Mouse (Mus musculus) forebrain, embryonic 15.5 days (tissue): ENCODE measurements at regions not wholly inside any gene's neighbourhood (a gene's known extent, or its start where the extent isn't known, plus 50 kb on each side); places are given as distances from the start of the nearest gene placed in this dataset.

Experiments used
- ATAC-seq: fragments of 200-750 bp; cut with Nextera tagmentation; replicated peaks from 2 replicates; pipeline ENCODE4 v1.8.0; 2017; ENCODE audit warnings: mild to moderate bottlenecking, moderate TSS enrichment, moderate library complexity
- H3K27ac ChIP-seq: fragments of 300-500 bp; sonication (generic); replicated peaks from 2 replicates; pipeline ENCODE4 v1.5.1; 2015; ENCODE audit warnings: mild to moderate bottlenecking, inconsistent platforms
- H3K27me3 ChIP-seq: fragments of 300-500 bp; sonication (generic); 2 replicates; pipeline ENCODE4 v1.6.1; 2015; ENCODE audit warnings: inconsistent platforms
- H3K36me3 ChIP-seq: fragments of 300-500 bp; sonication (generic); 2 replicates; pipeline ENCODE4 v1.6.1; 2015; ENCODE audit warnings: mild to moderate bottlenecking, inconsistent platforms
- H3K4me1 ChIP-seq: fragments of 300-500 bp; sonication (generic); 2 replicates; pipeline ENCODE4 v1.6.1; 2015; ENCODE audit warnings: inconsistent platforms
- H3K4me2 ChIP-seq: fragments of 300-500 bp; sonication (generic); replicated peaks from 2 replicates; pipeline ENCODE4 v1.6.1; 2015; ENCODE audit warnings: mild to moderate bottlenecking, inconsistent platforms
- H3K4me3 ChIP-seq: fragments of 300-500 bp; sonication (generic); 2 replicates; pipeline ENCODE4 v1.5.1; 2015; ENCODE audit warnings: mild to moderate bottlenecking, inconsistent platforms
- H3K9ac ChIP-seq: fragments of 300-500 bp; sonication (generic); replicated peaks from 2 replicates; pipeline ENCODE4 v1.6.1; 2015; ENCODE audit warnings: mild to moderate bottlenecking, inconsistent platforms
- H3K9me3 ChIP-seq: fragments of 300-500 bp; sonication (generic); 2 replicates; pipeline ENCODE4 v1.6.1; 2016; ENCODE audit warnings: inconsistent platforms
- WGBS: fragments of 180-500 bp; shearing (Covaris S2); methylation state at CpG from one replicate; pipeline ENCODE4 v1.1.7; 2015; ENCODE audit warnings: mixed read lengths; 5-methylcytosine and 5-hydroxymethylcytosine counted together

DNA sequence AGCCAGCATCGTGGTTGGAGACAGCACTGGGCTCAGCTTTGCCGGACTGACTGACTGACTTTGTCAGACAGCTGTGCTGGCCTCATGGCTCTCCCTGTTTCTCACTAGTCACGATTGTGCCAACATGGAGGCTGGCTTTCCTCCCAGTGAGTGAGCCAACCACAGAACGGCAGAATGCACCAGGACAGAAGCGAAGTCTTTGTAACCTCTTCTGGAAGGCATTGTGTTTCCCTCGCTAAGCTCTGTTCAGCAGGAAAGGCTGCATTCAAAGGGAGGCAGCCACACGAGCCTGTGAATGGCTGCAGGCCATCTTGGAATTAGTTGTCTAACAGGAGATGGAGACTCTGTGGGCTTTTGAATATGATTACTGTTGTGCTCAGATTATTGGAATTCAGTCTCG, 178.3 kb downstream of the Gpat3 start:
- no peak overlapping the region for H3K4me3 ChIP-seq
- no peaks in the 10 kb centered on the region for H3K27me3 ChIP-seq
- peak; percentile 61 for ATAC-seq
- H3K27ac ChIP-seq, result no peak overlapping the region
- H3K36me3 ChIP-seq, result no peaks in the 10 kb centered on the region
- H3K4me2 ChIP-seq, result peak overlapping the region; percentile 17; the same call in 1 of the 2 replicates
- no peaks in the 10 kb centered on the region for H3K9me3 ChIP-seq
- H3K4me1 ChIP-seq, result peaks cover 8% of the 10 kb centered on the region
- 12% methylated on average over 8 of the region's 8 CpGs for WGBS
- H3K9ac ChIP-seq, result no peak overlapping the region

- peak; percentile 81 for ATAC-seq
- Histone ChIP-seq H3K9ac (no peak overlapping the region), H3K36me3 (no peaks in the 10 kb centered on the region), H3K4me3 (no peak overlapping the region), H3K9me3 (no peaks in the 10 kb centered on the region), H3K27ac (no peak overlapping the region), H3K27me3 (no peaks in the 10 kb centered on the region), H3K4me2 (no peak overlapping the region), H3K4me1 (peaks cover 8% of the 10 kb centered on the region)
- WGBS, result 7% methylated on average over 11 of the region's 11 CpGs
These were observed 175.3 kb downstream of the Gpat3 start for GRCm38 (mm10) chr5:101020784-101021183.

DNA sequence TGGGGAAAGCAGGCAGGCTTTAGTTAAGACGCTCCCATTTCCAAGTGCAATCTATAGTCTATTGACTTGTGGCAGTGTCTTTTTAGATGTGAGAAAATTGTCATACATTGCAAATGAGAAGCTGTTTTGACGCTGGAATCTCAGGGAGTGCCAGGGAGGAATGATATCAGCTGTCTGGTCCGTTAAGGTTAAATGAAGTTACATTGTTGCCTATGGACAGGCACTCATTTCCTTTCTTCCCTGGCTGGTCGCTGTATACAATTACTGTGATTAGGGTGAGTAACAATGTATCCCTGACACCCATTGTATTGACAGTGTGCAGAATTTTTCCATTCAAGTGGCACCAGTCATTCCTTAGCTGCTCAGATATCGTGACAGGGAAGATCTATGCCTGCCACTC, 168.3 kb downstream of the Gpat3 start:
- Histone ChIP-seq H3K4me1 (no peaks in the 10 kb centered on the region), H3K27me3 (no peaks in the 10 kb centered on the region), H3K36me3 (no peaks in the 10 kb centered on the region), H3K9ac (no peak overlapping the region), H3K27ac (no peak overlapping the region), H3K4me2 (no peak overlapping the region), H3K9me3 (no peaks in the 10 kb centered on the region), H3K4me3 (no peak overlapping the region)
- 61% methylated on average over 5 of the region's 5 CpGs for WGBS
- ATAC-seq, result no peak

DNA sequence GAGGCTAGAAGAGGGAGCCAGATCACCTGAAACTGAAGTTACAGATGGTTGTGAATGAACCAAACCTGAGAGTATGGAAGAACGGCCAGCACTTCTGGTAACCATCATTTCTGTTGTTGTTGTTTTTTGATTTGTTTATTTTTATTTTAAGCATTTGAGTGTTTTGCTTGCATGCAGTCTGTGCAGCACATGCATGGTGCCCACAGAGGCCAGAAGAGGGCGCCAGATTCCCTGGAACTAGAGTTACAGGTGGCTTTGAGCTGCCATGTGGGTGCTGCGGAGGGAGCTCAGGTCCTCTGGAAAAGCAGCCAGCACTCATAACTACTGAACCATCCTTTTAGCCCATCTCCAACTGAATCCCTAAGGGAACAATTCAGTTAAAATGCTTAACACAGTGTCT, 159.7 kb downstream of the Gpat3 start:
- Histone ChIP-seq H3K27me3 (no peaks in the 10 kb centered on the region), H3K4me3 (no peak overlapping the region), H3K4me2 (no peak overlapping the region), H3K36me3 (no peaks in the 10 kb centered on the region), H3K9ac (no peak overlapping the region), H3K9me3 (no peaks in the 10 kb centered on the region), H3K4me1 (no peaks in the 10 kb centered on the region), H3K27ac (no peak overlapping the region)
- 71% methylated on average over 3 of the region's 3 CpGs for WGBS
- ATAC-seq, result no peak

- no peak overlapping the region for H3K4me2 ChIP-seq
- no peaks in the 10 kb centered on the region for H3K27me3 ChIP-seq
- H3K9ac ChIP-seq, result no peak overlapping the region
- no peak overlapping the region for H3K27ac ChIP-seq
- H3K36me3 ChIP-seq, result no peaks in the 10 kb centered on the region
- H3K9me3 ChIP-seq, result no peaks in the 10 kb centered on the region
- no peak for ATAC-seq
- no peaks in the 10 kb centered on the region for H3K4me1 ChIP-seq
- 91% methylated on average over 6 of the region's 6 CpGs for WGBS
- H3K4me3 ChIP-seq, result no peak overlapping the region
These were observed 154.9 kb downstream of the Gpat3 start for GRCm38 (mm10) chr5:101000436-101000835.

- Histone ChIP-seq H3K4me2 (no peak overlapping the region), H3K27ac (no peak overlapping the region), H3K27me3 (no peaks in the 10 kb centered on the region), H3K9me3 (no peaks in the 10 kb centered on the region), H3K36me3 (no peaks in the 10 kb centered on the region), H3K9ac (no peak overlapping the region), H3K4me3 (no peak overlapping the region), H3K4me1 (no peaks in the 10 kb centered on the region)
- WGBS, result 85% methylated on average over 2 of the region's 2 CpGs
- ATAC-seq, result no peak
These were observed 146.9 kb downstream of the Gpat3 start for GRCm38 (mm10) chr5:100992365-100992764.

DNA sequence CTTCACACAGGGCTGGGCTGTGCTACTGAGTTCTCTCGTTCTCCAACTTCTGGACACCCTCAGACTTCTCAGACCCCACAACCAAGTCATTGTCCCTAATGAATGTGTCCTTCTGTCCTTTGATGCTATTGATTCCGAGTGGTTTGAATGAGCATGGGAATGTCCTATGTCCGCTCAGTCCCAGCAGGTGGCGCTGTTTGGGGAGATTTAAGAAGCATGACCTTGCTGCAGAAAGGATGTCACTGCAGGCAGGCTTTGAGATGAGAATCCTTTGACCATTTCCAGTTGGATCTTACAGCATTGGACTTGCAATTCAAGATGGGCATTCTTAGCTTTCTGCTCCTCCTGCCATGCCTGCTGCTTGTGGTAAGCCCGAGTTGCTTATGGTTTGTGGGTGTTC, 146.1 kb downstream of the Gpat3 start:
- no peaks in the 10 kb centered on the region for H3K9me3 ChIP-seq
- H3K4me1 ChIP-seq, result no peaks in the 10 kb centered on the region
- no peaks in the 10 kb centered on the region for H3K27me3 ChIP-seq
- H3K4me2 ChIP-seq, result no peak overlapping the region
- no peaks in the 10 kb centered on the region for H3K36me3 ChIP-seq
- H3K27ac ChIP-seq, result no peak overlapping the region
- no peak overlapping the region for H3K9ac ChIP-seq
- no peak overlapping the region for H3K4me3 ChIP-seq
- ATAC-seq, result no peak
- 20% methylated on average over 5 of the region's 5 CpGs for WGBS

DNA sequence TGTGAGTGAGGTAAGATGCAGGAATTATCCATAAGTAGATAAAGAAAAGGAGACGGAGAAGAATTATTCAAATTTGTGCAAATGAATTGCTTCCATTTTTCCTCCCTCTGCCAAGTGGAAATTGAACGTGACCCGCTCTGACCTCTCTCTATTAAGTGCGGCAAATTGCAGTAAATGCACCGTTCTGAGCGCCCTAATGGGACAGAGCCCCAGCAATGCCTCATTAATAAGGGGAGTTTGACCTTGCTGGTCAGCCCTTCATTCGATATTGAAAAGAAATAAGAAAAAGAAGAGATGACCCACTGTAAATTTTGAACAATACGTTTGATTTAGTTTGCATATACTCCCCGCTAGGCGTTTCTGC, 137.0 kb downstream of the Gpat3 start:
- Histone ChIP-seq H3K9ac (no peak overlapping the region), H3K27ac (no peak overlapping the region), H3K4me2 (no peak overlapping the region), H3K27me3 (no peaks in the 10 kb centered on the region), H3K36me3 (no peaks in the 10 kb centered on the region), H3K4me3 (no peak overlapping the region), H3K9me3 (no peaks in the 10 kb centered on the region), H3K4me1 (no peaks in the 10 kb centered on the region)
- WGBS, result 47% methylated on average over 10 of the region's 10 CpGs
- ATAC-seq, result no peak

DNA sequence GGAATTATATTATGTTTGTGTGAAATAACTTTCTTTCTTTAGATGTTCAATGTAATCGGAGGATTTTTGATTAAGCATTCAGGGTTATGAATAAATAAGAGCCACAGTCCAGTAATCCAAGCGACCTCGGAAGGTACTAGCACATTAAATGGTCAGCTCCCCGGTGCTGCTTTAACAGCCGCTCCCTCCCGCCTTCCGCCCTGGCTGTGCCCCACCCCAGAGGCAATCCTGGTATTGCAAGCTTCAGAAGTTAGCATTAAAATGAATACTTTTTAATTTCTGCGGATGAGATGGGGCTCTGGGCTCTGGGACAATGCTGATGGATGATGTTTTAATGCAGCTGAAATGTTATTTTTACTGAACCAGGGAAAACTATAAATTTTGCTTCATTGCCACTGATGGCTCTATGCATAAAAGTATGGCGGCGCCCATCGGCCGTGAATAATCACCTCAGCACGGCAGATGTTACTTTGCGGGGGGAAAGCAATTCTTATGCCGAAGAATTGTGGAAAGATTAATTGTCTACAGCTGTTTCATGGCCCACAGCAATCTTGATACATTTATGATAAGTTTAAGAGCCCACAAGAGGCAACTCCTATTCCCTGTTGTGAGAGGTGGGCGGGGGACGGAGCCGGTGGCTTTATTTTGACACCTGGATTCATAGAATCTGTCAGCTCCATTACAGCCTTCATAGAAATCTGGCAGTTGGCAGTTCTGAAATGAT, 136.5 kb downstream of the Gpat3 start:
- Histone ChIP-seq H3K9ac (no peak overlapping the region), H3K36me3 (no peaks in the 10 kb centered on the region), H3K4me1 (no peaks in the 10 kb centered on the region), H3K4me3 (no peak overlapping the region), H3K27me3 (no peaks in the 10 kb centered on the region), H3K4me2 (no peak overlapping the region), H3K9me3 (no peaks in the 10 kb centered on the region), H3K27ac (no peak overlapping the region)
- WGBS, result 67% methylated on average over 18 of the region's 18 CpGs
- ATAC-seq, result no peak

DNA sequence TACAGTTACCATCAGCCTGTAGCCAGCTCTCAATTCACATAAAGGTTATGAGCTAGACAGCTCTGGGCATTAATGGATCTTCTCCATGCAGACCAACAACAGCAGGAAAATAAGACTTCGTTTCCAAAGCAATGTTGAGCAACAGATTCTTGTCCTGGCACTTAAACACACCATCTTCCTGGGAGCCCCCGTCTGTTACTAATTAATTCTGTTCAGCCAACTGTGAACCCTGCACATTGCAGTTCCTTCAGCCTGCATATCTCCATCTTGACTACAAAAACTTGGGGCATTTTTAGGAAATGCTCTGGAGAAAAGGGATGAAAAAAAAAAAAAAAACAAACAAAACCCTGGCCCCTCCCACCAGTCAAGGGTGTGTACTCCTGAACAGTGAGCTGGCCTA, 131.2 kb downstream of the Gpat3 start:
- H3K36me3 ChIP-seq, result no peaks in the 10 kb centered on the region
- WGBS, result 25% methylated on average over 2 of the region's 2 CpGs
- no peak for ATAC-seq
- no peaks in the 10 kb centered on the region for H3K9me3 ChIP-seq
- no peaks in the 10 kb centered on the region for H3K27me3 ChIP-seq
- no peaks in the 10 kb centered on the region for H3K4me1 ChIP-seq
- no peak overlapping the region for H3K4me2 ChIP-seq
- no peak overlapping the region for H3K27ac ChIP-seq
- H3K4me3 ChIP-seq, result no peak overlapping the region
- no peak overlapping the region for H3K9ac ChIP-seq

- Histone ChIP-seq H3K9ac (no peak overlapping the region), H3K4me3 (no peak overlapping the region), H3K27me3 (no peaks in the 10 kb centered on the region), H3K4me1 (no peaks in the 10 kb centered on the region), H3K36me3 (no peaks in the 10 kb centered on the region), H3K4me2 (no peak overlapping the region), H3K9me3 (no peaks in the 10 kb centered on the region), H3K27ac (no peak overlapping the region)
- no peak for ATAC-seq
- 47% methylated on average over 15 of the region's 15 CpGs for WGBS
These were observed 105.7 kb downstream of the Gpat3 start for GRCm38 (mm10) chr5:100951210-100951609.
